Mouse (Mus musculus): ENCODE data around the gene Armcx4.

- TF ChIP-seq MAX (IDR thresholded peaks at IDR 0.05; ENCODE audit: low read depth): no peak
- TF ChIP-seq POLR2A (IDR thresholded peaks at IDR 0.05; ENCODE audit: insufficient read length, low read depth): no peak
- TF ChIP-seq CEBPB (IDR thresholded peaks at IDR 0.05; ENCODE audit: insufficient read depth, poor library complexity, severe bottlenecking): no peak
- no peak for TF ChIP-seq TCF12 (IDR thresholded peaks at IDR 0.05; ENCODE audit: insufficient read depth, poor library complexity, severe bottlenecking)
Measured at GRCm38 (mm10) chrX:134739160-134739559, 52.8 kb downstream of the Armcx4 start.

All from myocyte (in vitro differentiated cells).